Mouse (Mus musculus): ENCODE measurements at regions not wholly inside any gene's neighbourhood (a gene's known extent, or its start where the extent isn't known, plus 50 kb on each side); places are given as distances from the start of the nearest gene placed in this dataset.

GRCm38 (mm10) chr7:37908618-37909130 lies 114.7 kb downstream of the Uri1 start:
- Histone ChIP-seq H3K27ac (no peak overlapping the region), H3K4me2 (no peak overlapping the region), H3K9me3 (replicated peaks) (no peaks in the 10 kb centered on the region), H3K27me3 (no peaks in the 10 kb centered on the region), H3K4me1 (peaks cover 17% of the 10 kb centered on the region; the same call in 1 of the 2 replicates), H3K4me3 (no peak overlapping the region), H3K36me3 (ENCODE audit: poor library complexity, severe bottlenecking) (no peaks in the 10 kb centered on the region), H3K9ac (no peak overlapping the region)
- WGBS = 76% methylated on average over 5 of the region's 5 CpGs
- no peak for ATAC-seq

DNA sequence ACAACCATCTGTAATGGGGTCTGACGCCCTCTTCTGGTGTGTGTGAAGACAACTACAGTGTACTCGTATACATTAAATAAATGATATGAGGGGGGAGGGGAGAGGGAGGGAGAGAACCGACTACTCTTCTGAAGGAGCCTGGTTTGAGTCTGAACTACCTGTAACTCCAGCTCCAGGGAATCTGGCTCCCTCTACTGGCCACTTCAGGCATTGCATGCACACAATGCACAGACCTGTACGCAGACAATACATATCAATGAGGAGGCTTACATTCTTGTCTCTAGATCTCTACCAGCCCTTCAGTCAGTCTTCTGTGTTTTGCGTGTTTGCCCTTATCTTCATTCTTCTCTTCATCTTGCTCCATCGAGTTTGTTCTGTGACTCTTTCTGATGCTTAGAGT lies 120.4 kb upstream of the Zfp536 start:
- no peaks in the 10 kb centered on the region; the same call in 1 of the 2 replicates for H3K9me3 ChIP-seq (replicated peaks)
- H3K4me2 ChIP-seq = no peak overlapping the region
- 82% methylated on average over 6 of the region's 6 CpGs for WGBS
- H3K27me3 ChIP-seq = no peaks in the 10 kb centered on the region
- no peaks in the 10 kb centered on the region for H3K4me1 ChIP-seq
- no peak overlapping the region for H3K4me3 ChIP-seq
- H3K27ac ChIP-seq = no peak overlapping the region
- ATAC-seq = no peak
- no peaks in the 10 kb centered on the region for H3K36me3 ChIP-seq (ENCODE audit: poor library complexity, severe bottlenecking)
- H3K9ac ChIP-seq = no peak overlapping the region

DNA sequence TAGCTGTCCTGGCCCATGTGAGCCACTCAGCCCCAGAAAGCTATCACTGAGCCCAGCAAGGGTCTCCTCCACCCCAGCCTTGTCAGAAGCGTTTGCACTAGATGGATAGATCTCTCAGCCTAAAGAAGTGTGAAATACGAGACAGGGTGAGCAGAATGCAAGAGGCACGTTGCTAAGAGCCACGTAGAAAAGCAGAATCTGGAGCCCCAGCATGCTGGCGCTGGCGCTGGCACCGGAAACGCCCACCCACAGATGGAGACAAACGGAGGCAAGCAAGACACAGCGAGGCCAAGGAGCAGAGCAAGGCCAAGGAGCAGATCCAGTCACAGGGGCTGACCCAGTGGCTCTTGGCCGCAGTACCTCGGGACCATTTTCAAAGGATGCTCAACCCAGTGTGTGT lies 100.9 kb upstream of the Zfp536 start:
- peak; percentile 24; the same call in 1 of the 2 replicates for ATAC-seq
- Histone ChIP-seq H3K4me3 (no peak overlapping the region), H3K4me1 (peaks cover 11% of the 10 kb centered on the region), H3K4me2 (no peak overlapping the region), H3K9me3 (replicated peaks) (no peaks in the 10 kb centered on the region), H3K9ac (no peak overlapping the region), H3K27ac (no peak overlapping the region), H3K36me3 (ENCODE audit: poor library complexity, severe bottlenecking) (no peaks in the 10 kb centered on the region), H3K27me3 (no peaks in the 10 kb centered on the region)
- 63% methylated on average over 12 of the region's 12 CpGs for WGBS

DNA sequence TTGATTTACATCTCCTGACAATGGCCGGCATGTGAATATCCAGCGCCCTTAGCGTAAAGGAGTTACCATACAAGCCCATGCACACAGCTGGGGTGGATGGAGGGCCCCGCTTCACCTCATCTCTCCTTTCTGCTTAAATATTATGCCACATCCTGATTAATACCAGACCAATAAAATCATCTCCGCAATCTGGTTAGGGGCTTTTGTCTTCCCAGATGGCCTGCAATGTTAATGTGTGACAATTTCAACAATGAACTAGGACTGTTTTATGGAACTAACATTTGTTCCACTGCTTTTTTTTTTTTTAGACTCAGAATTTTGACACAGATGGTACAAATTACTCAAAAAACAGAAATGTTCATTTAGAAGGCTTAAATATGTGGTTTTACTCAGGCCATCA lies 97.5 kb upstream of the Zfp536 start:
- H3K27me3 ChIP-seq = no peaks in the 10 kb centered on the region
- H3K4me1 ChIP-seq = peaks cover 11% of the 10 kb centered on the region
- no peaks in the 10 kb centered on the region for H3K36me3 ChIP-seq (ENCODE audit: poor library complexity, severe bottlenecking)
- H3K4me2 ChIP-seq = no peak overlapping the region
- no peak for ATAC-seq
- no peak overlapping the region for H3K9ac ChIP-seq
- 73% methylated on average over 5 of the region's 5 CpGs for WGBS
- no peaks in the 10 kb centered on the region for H3K9me3 ChIP-seq (replicated peaks)
- no peak overlapping the region for H3K4me3 ChIP-seq
- no peak overlapping the region for H3K27ac ChIP-seq

GRCm38 (mm10) chr7:37866468-37866867 lies 93.0 kb upstream of the Zfp536 start:
- Histone ChIP-seq H3K36me3 (ENCODE audit: poor library complexity, severe bottlenecking) (no peaks in the 10 kb centered on the region), H3K27ac (no peak overlapping the region), H3K27me3 (no peaks in the 10 kb centered on the region), H3K4me1 (peaks cover 8% of the 10 kb centered on the region), H3K4me3 (no peak overlapping the region), H3K4me2 (no peak overlapping the region), H3K9ac (no peak overlapping the region), H3K9me3 (replicated peaks) (no peaks in the 10 kb centered on the region)
- WGBS = 15% methylated on average over 1 of the region's 1 CpGs
- ATAC-seq = no peak

DNA sequence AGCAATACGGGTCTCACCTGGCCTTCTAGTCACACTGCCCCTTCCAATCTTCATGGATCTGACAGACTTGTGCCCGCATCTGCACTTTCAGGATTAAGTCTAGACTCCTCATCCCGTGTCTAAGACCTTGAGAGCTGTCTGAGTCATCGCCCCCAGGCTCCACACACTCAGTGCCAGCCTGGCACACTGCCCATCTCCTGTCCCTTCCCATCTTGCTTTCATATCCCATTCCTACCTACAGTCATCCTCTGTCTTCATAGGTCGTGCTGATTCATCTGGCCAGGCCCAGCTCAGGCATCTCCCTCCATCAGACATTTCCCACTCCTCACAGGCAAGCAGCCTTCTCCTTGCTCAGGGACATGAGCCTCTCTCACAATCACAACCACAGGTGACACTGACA lies 78.0 kb upstream of the Zfp536 start:
- H3K4me1 ChIP-seq = no peaks in the 10 kb centered on the region
- H3K9me3 ChIP-seq (replicated peaks) = no peaks in the 10 kb centered on the region
- H3K4me2 ChIP-seq = no peak overlapping the region
- H3K4me3 ChIP-seq = no peak overlapping the region
- no peak overlapping the region for H3K9ac ChIP-seq
- no peak for ATAC-seq
- H3K36me3 ChIP-seq (ENCODE audit: poor library complexity, severe bottlenecking) = no peaks in the 10 kb centered on the region
- no peaks in the 10 kb centered on the region for H3K27me3 ChIP-seq
- no peak overlapping the region for H3K27ac ChIP-seq
- 83% methylated on average over 5 of the region's 5 CpGs for WGBS

DNA sequence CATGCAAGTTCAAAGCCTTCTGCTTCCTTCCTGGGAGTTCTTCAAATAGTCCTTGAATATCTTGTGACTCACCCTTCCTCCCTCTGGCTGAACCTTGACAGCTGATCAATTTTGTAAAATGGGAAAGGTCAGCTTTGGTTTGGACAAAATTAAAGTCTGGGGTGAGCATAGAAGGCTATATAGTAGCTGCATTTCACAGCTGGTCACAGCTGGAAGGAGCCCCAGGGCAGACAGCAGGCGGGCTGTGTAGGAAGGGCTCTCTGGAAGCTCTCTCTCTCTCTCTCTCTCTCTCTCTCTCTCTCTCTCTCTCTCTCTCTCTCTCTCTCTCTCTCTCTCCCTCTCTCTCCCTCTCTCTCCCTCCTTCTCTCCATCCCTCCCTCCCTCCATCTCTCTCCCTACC lies 71.8 kb upstream of the Zfp536 start:
- Histone ChIP-seq H3K9ac (no peak overlapping the region), H3K4me1 (peaks cover 15% of the 10 kb centered on the region), H3K4me3 (no peak overlapping the region), H3K9me3 (replicated peaks) (no peaks in the 10 kb centered on the region), H3K4me2 (no peak overlapping the region), H3K27me3 (no peaks in the 10 kb centered on the region), H3K36me3 (ENCODE audit: poor library complexity, severe bottlenecking) (no peaks in the 10 kb centered on the region), H3K27ac (no peak overlapping the region)
- no peak for ATAC-seq
- 75% methylated on average over 1 of the region's 1 CpGs for WGBS

DNA sequence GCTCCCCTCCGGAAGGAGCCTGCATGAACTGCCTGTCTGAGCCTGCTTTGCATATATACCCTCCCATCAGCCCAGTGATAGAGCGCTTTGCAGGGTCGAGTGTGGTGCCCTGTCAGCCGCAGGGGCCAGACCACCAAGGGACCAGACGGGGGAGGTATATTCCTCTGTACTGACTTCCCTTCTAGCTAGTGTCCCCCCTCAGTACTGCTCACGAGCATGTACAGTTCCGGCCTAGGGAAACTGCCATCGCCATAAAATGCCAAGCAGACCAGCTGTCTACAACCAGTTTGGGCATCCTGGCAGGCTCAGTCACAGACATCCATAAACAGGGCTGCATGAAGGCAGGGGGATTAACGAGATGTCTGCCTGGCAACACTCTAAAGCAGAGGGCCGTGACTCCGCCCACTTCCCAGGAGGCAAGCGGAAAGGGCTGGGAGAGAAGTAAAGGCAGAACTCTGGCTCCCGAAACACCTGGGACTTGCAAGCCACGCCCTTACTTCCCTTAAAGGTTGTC lies 68.6 kb upstream of the Zfp536 start:
- Histone ChIP-seq H3K27ac (peak overlapping the region; percentile 54; the same call in 1 of the 2 replicates), H3K4me3 (peak overlapping the region; percentile 24), H3K27me3 (0 out of 2 replicates have a peak, but pooled peaks cover 4% of the 10 kb centered on the region), H3K36me3 (ENCODE audit: poor library complexity, severe bottlenecking) (no peaks in the 10 kb centered on the region), H3K4me2 (peak overlapping the region; percentile 60), H3K4me1 (peaks cover 15% of the 10 kb centered on the region), H3K9me3 (replicated peaks) (no peaks in the 10 kb centered on the region), H3K9ac (peak overlapping the region; percentile 53)
- peak; percentile 91 for ATAC-seq
- 2% methylated on average over 14 of the region's 14 CpGs for WGBS

DNA sequence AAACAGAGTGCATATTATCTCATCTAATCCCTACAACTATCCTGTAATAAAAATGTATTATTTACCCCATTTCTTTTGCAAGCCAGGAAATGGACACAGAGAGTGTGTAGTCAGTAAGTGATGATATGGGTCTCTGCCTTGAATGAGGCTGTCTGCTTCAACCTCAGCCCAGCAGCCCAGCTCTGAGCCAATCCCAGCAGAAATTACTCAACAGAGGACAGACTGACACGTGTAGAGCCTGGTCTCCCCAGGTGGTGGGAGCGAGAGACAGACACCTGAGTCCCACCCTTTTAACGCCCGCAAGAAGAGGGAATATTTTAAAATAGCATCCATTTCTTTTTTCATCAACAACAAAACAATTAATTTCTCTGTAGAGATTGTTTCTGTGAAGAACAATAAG lies 68.1 kb upstream of the Zfp536 start:
- Histone ChIP-seq H3K9me3 (replicated peaks) (no peaks in the 10 kb centered on the region), H3K4me2 (peak overlapping the region; percentile 60), H3K4me3 (0 out of 2 replicates have a peak overlapping the region, but pooled peaks have one; percentile 24), H3K27ac (no peak overlapping the region), H3K27me3 (0 out of 2 replicates have a peak, but pooled peaks cover 4% of the 10 kb centered on the region), H3K9ac (peak overlapping the region; percentile 53; the same call in 1 of the 2 replicates), H3K36me3 (ENCODE audit: poor library complexity, severe bottlenecking) (no peaks in the 10 kb centered on the region), H3K4me1 (peaks cover 15% of the 10 kb centered on the region)
- 10% methylated on average over 4 of the region's 4 CpGs for WGBS
- no peak for ATAC-seq

- 0 out of 2 replicates have a peak, but pooled peaks cover 4% of the 10 kb centered on the region for H3K27me3 ChIP-seq
- no peaks in the 10 kb centered on the region for H3K36me3 ChIP-seq (ENCODE audit: poor library complexity, severe bottlenecking)
- no peak overlapping the region for H3K4me2 ChIP-seq
- no peak overlapping the region for H3K9ac ChIP-seq
- no peak for ATAC-seq
- WGBS = 86% methylated on average over 5 of the region's 5 CpGs
- H3K4me1 ChIP-seq = peaks cover 30% of the 10 kb centered on the region
- H3K4me3 ChIP-seq = no peak overlapping the region
- H3K9me3 ChIP-seq (replicated peaks) = no peaks in the 10 kb centered on the region
- H3K27ac ChIP-seq = no peak overlapping the region
Observed at GRCm38 (mm10) chr7:37837883-37838282, 64.4 kb upstream of the Zfp536 start.

GRCm38 (mm10) chr7:37837372-37837771 lies 63.9 kb upstream of the Zfp536 start:
- no peaks in the 10 kb centered on the region for H3K9me3 ChIP-seq (replicated peaks)
- ATAC-seq = no peak
- H3K4me1 ChIP-seq = peaks cover 29% of the 10 kb centered on the region
- H3K4me2 ChIP-seq = no peak overlapping the region
- H3K36me3 ChIP-seq (ENCODE audit: poor library complexity, severe bottlenecking) = no peaks in the 10 kb centered on the region
- H3K9ac ChIP-seq = no peak overlapping the region
- 0 out of 2 replicates have a peak, but pooled peaks cover 4% of the 10 kb centered on the region for H3K27me3 ChIP-seq
- H3K4me3 ChIP-seq = no peak overlapping the region
- WGBS = 89% methylated on average over 5 of the region's 5 CpGs
- H3K27ac ChIP-seq = no peak overlapping the region

DNA sequence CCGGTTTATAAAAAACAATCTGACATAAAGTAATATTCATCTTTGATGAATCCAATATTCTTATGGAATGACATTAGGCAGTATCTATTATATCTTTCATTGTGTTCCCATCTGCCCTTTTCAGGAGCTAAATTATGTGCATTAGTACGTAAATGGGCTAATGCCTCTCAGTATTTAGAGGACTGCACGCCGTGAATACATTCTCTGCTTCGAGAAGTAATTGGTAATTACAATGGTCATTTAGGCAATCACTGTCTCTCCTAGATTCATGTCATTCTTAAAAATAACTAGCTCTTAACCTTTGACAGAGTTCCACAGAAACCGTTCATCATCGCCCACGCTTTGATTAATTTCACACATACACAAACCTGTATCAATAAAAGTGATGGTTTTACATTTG lies 60.0 kb upstream of the Zfp536 start:
- Histone ChIP-seq H3K27me3 (peaks cover 12% of the 10 kb centered on the region), H3K9ac (no peak overlapping the region), H3K9me3 (replicated peaks) (no peaks in the 10 kb centered on the region), H3K4me2 (no peak overlapping the region), H3K27ac (no peak overlapping the region), H3K36me3 (ENCODE audit: poor library complexity, severe bottlenecking) (no peaks in the 10 kb centered on the region), H3K4me3 (no peak overlapping the region), H3K4me1 (peaks cover 25% of the 10 kb centered on the region)
- 38% methylated on average over 8 of the region's 8 CpGs for WGBS
- ATAC-seq = no peak

GRCm38 (mm10) chr7:37832322-37832721 lies 58.9 kb upstream of the Zfp536 start:
- H3K9me3 ChIP-seq (replicated peaks) = no peaks in the 10 kb centered on the region
- 41% methylated on average over 4 of the region's 4 CpGs for WGBS
- H3K27me3 ChIP-seq = peaks cover 7% of the 10 kb centered on the region
- ATAC-seq = no peak; the same call in 1 of the 2 replicates
- H3K9ac ChIP-seq = no peak overlapping the region
- H3K4me2 ChIP-seq = no peak overlapping the region
- H3K27ac ChIP-seq = no peak overlapping the region
- no peak overlapping the region for H3K4me3 ChIP-seq
- peaks cover 25% of the 10 kb centered on the region for H3K4me1 ChIP-seq
- H3K36me3 ChIP-seq (ENCODE audit: poor library complexity, severe bottlenecking) = no peaks in the 10 kb centered on the region
